Mouse (Mus musculus) spleen, adult 18-20 months (tissue): Measurements from ENCODE around the gene Ppp1r14d.

Source experiments
- DNase-seq, 2 experiments: peaks; one replicate each; pipeline ENCODE4 v3.0.0; 2022; ENCODE audit warnings: mixed read lengths in 2 of 2

Ppp1r14d gene

GRCm38 (mm10) chr2:119171574-119171973 lies 58.1 kb downstream of the Ppp1r14d start:
- DNase-seq = no peak

- DNase-seq = no peak
These were observed 59.4 kb downstream of the Ppp1r14d start for GRCm38 (mm10) chr2:119170282-119170681.
